8 mouse cellular contexts compared by ENCODE assay signal in genomic region chr2:170837824-170838557, GRCm38 (mm10).
DNase-seq lines count a peak whose midpoint lies in the region; ATAC-seq lines count a peak whose summit lies in the region.

No protein-coding gene starts in this region.

- no peak overlapping the region for H3K9ac ChIP-seq in heart, embryonic 16.5 days (ENCODE audit: low read length)
- no peak overlapping the region for H3K9ac ChIP-seq in forebrain, embryonic 15.5 days (replicated peaks)

- H3K36me3 ChIP-seq in heart, embryonic 16.5 days (ENCODE audit: control insufficient read depth, insufficient read depth), result no peaks in the 10 kb centered on the region
- no peaks in the 10 kb centered on the region for H3K36me3 ChIP-seq in forebrain, embryonic 15.5 days

- no peak overlapping the region; the same call in 1 of the 2 replicates for H3K27ac ChIP-seq in heart, embryonic 16.5 days (ENCODE audit: low read length)
- H3K27ac ChIP-seq in forebrain, embryonic 15.5 days (replicated peaks), result peak overlapping the region; percentile 79

- DNase-seq in heart, adult 9 months (ENCODE audit: low spot score in 2 of 2), result no peak
- peak; percentile 63 to 76 for DNase-seq in kidney, postnatal 4 days
- peak; percentile 80 for DNase-seq in neural tube, embryonic 10.5 days (ENCODE audit: extremely low spot score, low spot score)
- no peak for DNase-seq in gastrocnemius, postnatal 25 days
- DNase-seq in left cerebral cortex, adult 11 months (ENCODE audit: low spot score), result no peak
- no peak for DNase-seq in urinary bladder, postnatal 36 days (ENCODE audit: low spot score in 2 of 2)

- WGBS in heart, embryonic 16.5 days, result 46% methylated on average over 12 of the region's 12 CpGs
- WGBS in forebrain, embryonic 15.5 days, result 13% methylated on average over 12 of the region's 12 CpGs

- no peak overlapping the region for H3K4me2 ChIP-seq in heart, embryonic 16.5 days (ENCODE audit: low read depth, low read length)
- no peak overlapping the region for H3K4me2 ChIP-seq in forebrain, embryonic 15.5 days (replicated peaks)

- H3K4me1 ChIP-seq in heart, embryonic 16.5 days (ENCODE audit: control insufficient read depth, insufficient read depth, low read length), result peaks cover 14% of the 10 kb centered on the region
- peaks cover 35% of the 10 kb centered on the region for H3K4me1 ChIP-seq in forebrain, embryonic 15.5 days

- peak; percentile 58 for ATAC-seq in heart, embryonic 16.5 days (replicated peaks; ENCODE audit: extremely low read depth, insufficient read depth, low FRiP score)
- peak; percentile 78 for ATAC-seq in forebrain, embryonic 15.5 days (replicated peaks)

- H3K27me3 ChIP-seq in heart, embryonic 16.5 days (ENCODE audit: control insufficient read depth, insufficient read depth, low read length), result no peaks in the 10 kb centered on the region
- no peaks in the 10 kb centered on the region for H3K27me3 ChIP-seq in forebrain, embryonic 15.5 days

- no peaks in the 10 kb centered on the region for H3K9me3 ChIP-seq in heart, embryonic 16.5 days (replicated peaks; ENCODE audit: control insufficient read depth, low read length)
- no peaks in the 10 kb centered on the region for H3K9me3 ChIP-seq in forebrain, embryonic 15.5 days

- no peak overlapping the region for H3K4me3 ChIP-seq in heart, embryonic 16.5 days (ENCODE audit: low read length)
- H3K4me3 ChIP-seq in forebrain, embryonic 15.5 days, result no peak overlapping the region

Comparison
In these comparisons a context has a peak if more than half of its experiments do, and no peak if none do; other contexts are left out.
1. DNase-seq: peak in kidney, postnatal 4 days (2 of 2) and neural tube, embryonic 10.5 days (single experiment); none in heart, adult 9 months (0 of 2), gastrocnemius, postnatal 25 days (single experiment), left cerebral cortex, adult 11 months (single experiment) and urinary bladder, postnatal 36 days (0 of 2).